Mouse (Mus musculus): ENCODE measurements at regions not wholly inside any gene's neighbourhood (a gene's known extent, or its start where the extent isn't known, plus 50 kb on each side); places are given as distances from the start of the nearest gene placed in this dataset.

DNA sequence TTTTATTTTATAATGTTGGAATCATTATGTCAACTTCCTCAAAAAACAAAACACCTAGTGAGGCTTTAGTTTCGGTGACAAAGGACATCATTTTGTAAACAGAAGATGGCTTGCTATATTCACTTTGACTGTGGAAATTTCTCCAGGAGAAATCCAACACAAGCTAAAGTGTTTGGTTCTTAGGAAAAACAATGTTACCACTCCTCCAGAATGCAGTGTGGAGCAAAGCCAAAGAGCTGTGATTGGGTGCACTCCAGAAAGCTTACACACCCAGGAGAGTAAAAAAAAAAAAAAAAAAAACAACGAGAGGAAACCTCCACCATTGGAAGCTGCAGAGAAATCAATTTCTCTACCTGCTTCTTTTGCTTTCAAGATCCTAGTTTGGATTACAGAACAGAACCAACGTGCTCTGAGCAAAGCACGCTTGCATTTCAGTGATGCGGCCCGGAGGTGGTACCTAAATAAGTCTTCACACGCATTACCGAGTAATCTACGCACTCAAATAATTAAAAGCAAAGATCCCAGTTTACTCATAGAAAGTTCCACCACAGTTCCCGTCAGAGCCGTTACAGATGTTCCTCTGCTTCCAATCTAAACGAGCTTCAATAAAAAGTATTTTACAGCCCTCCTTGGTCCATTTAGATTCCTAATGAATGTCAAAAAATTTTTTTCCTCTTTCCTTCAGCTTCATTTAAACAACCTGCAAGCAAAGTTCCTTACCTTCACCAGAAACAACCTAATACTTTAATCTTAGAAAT is 199.5 kb upstream of the Gk2 start:
- DNase-seq (ENCODE audit: low spot score): no peak

GRCm38 (mm10) chr5:97655266-97655665 is 198.4 kb upstream of the Gk2 start:
- DNase-seq (ENCODE audit: low spot score): no peak

GRCm38 (mm10) chr5:97654414-97654813 is 197.6 kb upstream of the Gk2 start:
- DNase-seq (ENCODE audit: low spot score): no peak

- DNase-seq (ENCODE audit: low spot score): no peak
These were observed 185.4 kb upstream of the Gk2 start for GRCm38 (mm10) chr5:97642251-97642650.

DNA sequence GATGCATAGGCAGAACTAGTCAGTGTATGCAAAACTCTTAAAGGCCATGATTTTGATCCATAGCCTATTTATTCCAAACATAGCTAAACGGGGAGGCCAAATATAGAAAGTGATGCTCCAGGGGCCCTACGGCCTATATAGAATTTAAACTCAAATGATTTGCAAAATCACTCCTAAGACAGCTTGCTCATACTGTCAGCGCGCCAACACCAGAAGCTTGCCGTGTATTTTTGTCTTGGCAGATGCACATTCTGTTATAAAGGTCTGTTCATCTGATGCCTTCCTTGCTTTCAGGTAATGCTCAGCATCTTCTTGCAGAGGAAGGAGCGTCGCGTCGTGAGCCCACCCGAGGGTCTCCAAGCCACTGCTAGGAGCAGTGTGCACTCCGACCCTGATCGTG is 184.8 kb upstream of the Gk2 start:
- DNase-seq (ENCODE audit: low spot score): no peak

GRCm38 (mm10) chr5:97636357-97636756 is 179.5 kb upstream of the Gk2 start:
- no peak for DNase-seq (ENCODE audit: low spot score)

- no peak for DNase-seq (ENCODE audit: low spot score)
These were observed 176.9 kb upstream of the Gk2 start for GRCm38 (mm10) chr5:97633766-97634165.

DNA sequence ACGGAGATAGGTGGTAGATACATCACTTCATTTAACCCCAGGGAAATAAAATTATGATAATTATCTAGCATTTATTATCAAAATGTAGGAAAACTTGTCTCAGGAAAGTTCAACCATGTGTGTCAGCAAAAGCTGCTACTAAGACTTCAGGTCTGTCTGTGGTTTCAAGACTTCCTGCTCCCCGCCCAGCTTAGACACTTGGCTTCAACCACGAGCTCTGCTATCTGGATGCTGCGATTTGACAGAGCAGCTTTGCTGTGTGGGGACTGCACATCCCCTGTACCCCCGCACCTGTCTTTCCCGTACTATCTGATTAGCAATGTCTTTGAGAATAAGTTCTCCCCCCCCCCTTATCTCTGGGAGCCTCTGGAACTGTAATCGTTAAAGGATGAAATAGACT is 176.0 kb upstream of the Gk2 start:
- no peak for DNase-seq (ENCODE audit: low spot score)

GRCm38 (mm10) chr5:97625200-97625599 is 168.4 kb upstream of the Gk2 start:
- DNase-seq (ENCODE audit: low spot score): no peak

- DNase-seq (ENCODE audit: low spot score): no peak
These were observed 163.1 kb upstream of the Gk2 start for GRCm38 (mm10) chr5:97619890-97620289.

- no peak for DNase-seq (ENCODE audit: low spot score)
These were observed 161.6 kb upstream of the Gk2 start for GRCm38 (mm10) chr5:97618411-97618810.

GRCm38 (mm10) chr5:97602176-97602575 is 145.4 kb upstream of the Gk2 start:
- no peak for DNase-seq (ENCODE audit: low spot score)

GRCm38 (mm10) chr5:97601384-97601783 is 144.6 kb upstream of the Gk2 start:
- DNase-seq (ENCODE audit: low spot score): no peak

- no peak for DNase-seq (ENCODE audit: low spot score)
These were observed 141.9 kb upstream of the Gk2 start for GRCm38 (mm10) chr5:97598741-97599140.

DNA sequence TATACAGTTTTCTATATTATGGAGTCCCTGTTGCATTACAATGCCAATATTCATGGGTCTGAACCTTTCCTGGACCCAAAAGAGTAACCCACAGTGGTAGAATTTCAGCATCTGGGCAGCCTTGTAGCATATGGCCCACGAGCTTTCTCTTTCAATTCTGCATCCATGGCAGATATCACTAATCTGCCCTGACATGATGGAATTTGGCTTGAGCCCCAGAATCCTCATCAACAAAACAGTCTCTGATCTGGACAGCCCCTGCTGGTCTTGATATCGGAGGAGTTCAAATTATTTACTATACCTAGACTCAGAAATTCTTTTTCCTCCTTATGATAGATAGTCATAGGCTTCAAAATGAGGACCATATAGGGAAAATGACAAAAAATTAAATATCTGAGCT is 139.1 kb upstream of the Gk2 start:
- DNase-seq (ENCODE audit: low spot score): no peak

DNA sequence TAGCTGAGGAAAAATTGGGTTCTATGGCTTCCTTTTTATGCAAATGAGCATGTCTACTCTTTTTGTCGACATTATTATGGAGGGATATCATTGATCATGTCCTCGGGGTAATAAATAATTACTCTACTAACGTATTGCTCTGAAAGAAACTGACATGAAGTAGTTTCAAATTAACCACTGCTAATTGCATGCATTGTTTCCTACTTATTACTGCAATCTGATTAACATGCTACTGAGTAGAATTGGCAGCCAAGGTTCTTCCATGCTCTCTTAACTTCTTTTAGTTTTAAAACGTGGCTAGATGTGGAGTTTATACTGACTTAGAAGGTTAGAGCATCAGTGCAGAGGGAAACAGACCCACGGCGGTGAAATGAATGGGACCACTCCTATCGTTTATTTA is 137.3 kb upstream of the Gk2 start:
- DNase-seq (ENCODE audit: low spot score): no peak

GRCm38 (mm10) chr5:97582509-97582908 is 125.7 kb upstream of the Gk2 start:
- DNase-seq (ENCODE audit: low spot score): no peak

DNA sequence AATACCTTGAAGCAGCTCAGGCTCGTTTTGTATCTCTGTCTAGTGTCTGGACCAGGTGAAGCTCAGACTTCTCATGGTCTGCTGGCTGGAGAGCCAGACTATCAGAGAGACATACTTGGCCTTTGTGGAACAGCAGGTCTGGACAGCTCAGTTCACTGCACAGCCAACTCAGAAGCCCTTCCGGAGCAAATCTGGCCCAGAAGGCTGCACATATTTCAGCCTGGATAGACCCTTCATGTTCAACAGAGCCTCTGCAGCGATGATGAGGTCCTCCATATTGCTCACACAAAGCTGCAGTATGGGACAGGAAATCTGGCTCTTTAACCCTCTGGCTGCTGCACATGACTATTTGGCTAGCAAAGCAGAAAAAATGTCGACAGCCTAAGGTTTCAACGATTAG is 108.7 kb upstream of the Gk2 start:
- DNase-seq (ENCODE audit: low spot score): no peak

DNA sequence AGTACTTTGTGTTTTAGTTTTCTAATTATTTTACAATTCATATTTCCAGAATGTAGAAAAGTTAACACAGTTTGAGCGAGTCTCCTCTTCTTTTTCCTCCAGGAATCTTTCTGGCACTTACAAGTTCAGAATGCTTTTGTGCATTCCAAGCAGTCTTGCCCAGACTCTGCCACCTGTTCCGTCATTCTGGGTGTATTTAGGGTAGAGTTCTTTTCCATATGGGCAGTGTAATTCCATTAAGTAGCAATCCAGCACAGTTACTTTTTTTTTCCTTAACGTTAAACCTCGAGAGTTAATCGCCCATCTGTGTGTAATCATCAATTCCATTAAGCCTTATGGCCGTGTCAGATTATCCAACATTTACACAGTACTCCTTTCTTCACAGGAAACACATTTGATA is 106.9 kb upstream of the Gk2 start:
- DNase-seq (ENCODE audit: low spot score): no peak

DNA sequence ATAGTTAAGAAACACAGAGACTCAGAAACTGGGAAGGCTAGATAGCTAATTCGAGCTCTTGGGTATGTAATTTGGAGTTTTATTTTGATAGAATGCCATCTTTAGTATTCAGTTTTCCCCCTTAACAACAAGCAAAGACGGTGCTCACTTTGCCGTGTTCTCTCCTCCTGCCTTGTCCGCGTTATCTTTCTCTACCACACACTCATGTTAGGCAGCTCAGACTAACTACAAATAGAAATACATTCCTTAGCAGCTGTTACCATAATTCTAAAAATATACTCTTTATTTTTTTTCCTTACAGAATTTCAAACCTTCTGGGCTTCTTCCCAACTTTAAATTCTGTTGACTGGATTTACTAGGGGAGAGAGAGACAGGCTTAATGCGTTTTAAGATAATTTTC is 97.5 kb upstream of the Gk2 start:
- no peak for DNase-seq (ENCODE audit: low spot score)

GRCm38 (mm10) chr5:97553122-97553521 is 96.3 kb upstream of the Gk2 start:
- DNase-seq (ENCODE audit: low spot score): peak; percentile 5

- DNase-seq (ENCODE audit: low spot score): no peak
These were observed 80.9 kb upstream of the Gk2 start for GRCm38 (mm10) chr5:97537492-97538257.

DNA sequence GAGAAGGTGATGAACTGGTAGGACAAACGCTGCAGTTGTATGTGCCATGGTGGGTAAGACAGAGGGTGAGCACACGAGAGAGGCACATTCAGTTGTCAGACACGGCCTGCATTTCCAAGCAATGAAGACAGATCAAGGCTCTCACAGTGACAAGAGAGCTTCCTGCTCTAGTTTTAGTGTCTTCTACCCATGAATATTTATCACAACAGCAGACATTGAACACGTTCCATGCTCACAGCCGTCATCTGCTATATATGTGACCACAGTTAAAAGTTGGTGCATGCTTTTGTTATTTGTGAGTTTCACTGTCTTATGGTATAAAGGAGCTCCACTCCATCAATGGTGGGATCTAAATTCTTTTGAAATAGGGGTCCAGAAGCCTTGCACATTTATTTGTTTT is 76.9 kb upstream of the Gk2 start:
- DNase-seq (ENCODE audit: low spot score): no peak

DNA sequence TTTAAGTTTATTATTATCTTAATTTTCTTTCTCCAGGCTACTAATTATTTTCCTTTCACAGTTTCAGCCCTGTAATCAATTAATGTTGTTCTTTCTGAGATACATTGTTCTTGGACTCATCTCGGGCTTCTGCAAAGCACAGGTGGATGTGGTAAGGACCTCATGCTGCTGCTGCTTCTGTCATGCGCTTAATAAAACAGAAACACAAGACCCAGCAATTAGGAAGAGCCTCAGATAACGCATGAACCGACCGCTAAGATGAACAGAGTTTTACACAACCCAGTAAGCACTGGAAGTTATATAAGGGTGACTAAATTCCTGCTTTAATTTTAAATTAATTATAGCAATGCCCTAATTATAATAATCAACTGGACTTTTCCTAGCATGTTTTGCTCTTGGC is 70.7 kb upstream of the Gk2 start:
- DNase-seq (ENCODE audit: low spot score): no peak
